Mouse (Mus musculus) thymus, postnatal 10 days (tissue): Measurements from ENCODE around the gene Usp43.

Experiments
- DNase-seq, 2 experiments: peaks; one replicate each; pipeline ENCODE4 v3.0.0; 2021; ENCODE audit warnings: low spot score in 2 of 2

Gene Usp43

DNA sequence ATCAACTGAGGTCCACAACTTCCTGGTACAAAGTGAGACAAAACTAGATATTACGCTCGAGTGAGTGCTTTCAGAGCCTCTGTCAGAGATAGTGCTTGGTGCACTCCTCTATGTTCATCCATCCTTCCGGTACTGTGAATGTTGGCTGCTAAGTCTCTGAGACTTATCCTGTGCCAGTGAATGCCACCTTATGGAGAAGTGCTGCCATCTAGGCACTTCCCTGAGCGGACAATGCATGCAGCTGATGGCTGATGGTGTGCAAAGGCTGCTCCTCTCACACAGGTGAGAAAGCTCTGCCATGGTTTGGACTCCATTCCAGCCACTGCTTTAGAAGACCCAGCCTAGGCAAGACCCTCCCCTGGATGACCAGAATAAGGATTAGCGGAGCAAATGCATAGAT, 113.9 kb downstream of the Usp43 start:
- no peak for DNase-seq

DNA sequence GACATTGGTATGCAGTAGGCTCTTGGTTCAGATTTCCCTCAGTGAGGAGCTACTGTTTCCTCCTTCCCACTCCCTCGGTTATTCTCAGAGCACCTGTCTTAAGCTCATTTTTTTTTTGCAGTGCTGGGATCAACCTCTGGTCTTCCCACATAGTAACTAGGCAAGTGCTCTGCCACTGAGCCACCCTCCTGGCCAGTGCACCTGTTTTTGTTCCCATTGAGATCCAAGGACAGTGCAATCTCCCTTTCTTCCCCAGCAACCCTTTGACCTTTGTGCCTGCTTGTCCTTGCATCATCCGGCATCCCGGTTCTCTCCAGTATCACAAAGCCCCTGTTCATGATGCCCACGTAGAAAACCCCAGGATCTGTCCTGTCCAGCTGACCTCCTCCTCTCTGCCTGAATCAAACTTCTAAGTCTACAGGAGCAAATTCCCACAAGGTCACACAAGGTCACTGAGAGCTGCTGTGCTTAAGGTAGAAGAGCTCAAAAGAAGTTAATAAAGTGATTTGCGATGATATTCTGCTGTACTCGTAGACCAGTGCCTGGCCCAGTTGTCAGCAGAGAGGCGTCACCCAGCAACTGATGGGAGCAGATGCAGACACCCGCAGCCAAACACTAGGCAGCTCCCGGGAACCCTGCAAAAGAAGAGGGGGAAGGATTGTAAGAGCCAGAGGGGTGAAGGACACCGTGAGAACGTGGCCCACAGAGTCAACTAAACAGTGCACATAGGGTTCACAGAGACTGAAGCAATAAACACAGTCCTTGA, 114.9 kb downstream of the Usp43 start:
- no peak for DNase-seq

DNA sequence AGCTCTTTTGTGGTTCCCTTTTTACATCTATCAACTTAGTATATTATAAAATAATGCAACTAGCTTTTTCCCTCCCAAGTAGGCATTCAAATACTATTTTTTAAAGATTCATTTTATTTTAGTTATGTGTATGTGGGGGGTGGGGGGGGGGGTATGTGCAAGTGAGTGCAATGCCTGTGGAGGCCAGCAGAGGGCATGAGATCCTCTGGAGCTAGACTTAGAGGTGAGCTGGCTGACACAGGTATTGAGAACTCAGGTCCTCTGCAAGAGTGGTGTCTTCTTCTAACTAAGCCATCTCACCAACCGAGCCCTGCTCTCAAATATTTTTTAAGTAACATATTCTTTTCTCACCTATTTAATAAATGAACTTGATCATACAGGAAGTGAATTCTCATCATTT, 116.4 kb downstream of the Usp43 start:
- DNase-seq: peak in 1 of 2 experiments; percentile 6
